Mouse (Mus musculus) layer of hippocampus, adult 9-11 months (tissue): ENCODE results near the gene Nppa.
"Not testable (repeated sequence)": the region's sequence is repeated elsewhere in the genome, so short reads cannot be mapped to it uniquely, and the experiment has no call there.

ENCODE experiments used
- DNase-seq: peaks from one replicate; pipeline ENCODE4 v3.0.0; 2022

The Nppa gene

GRCm38 (mm10) chr4:148012216-148012615 lies 11.7 kb downstream of the Nppa start:
- DNase-seq: no peak

- DNase-seq: no peak
These were observed 14.9 kb downstream of the Nppa start for GRCm38 (mm10) chr4:148015418-148015817.

GRCm38 (mm10) chr4:148016981-148017380 lies 16.5 kb downstream of the Nppa start:
- DNase-seq: no peak

GRCm38 (mm10) chr4:148018410-148018809 lies 17.9 kb downstream of the Nppa start:
- DNase-seq: no peak

- DNase-seq: no peak
These were observed 23.5 kb downstream of the Nppa start for GRCm38 (mm10) chr4:148024003-148024402.

- DNase-seq: no peak
These were observed 28.8 kb downstream of the Nppa start for GRCm38 (mm10) chr4:148029297-148029696.

GRCm38 (mm10) chr4:148030506-148030905 lies 30.0 kb downstream of the Nppa start:
- no peak for DNase-seq

GRCm38 (mm10) chr4:148033858-148034410 lies 33.4 kb downstream of the Nppa start:
- DNase-seq: no peak

- DNase-seq: no peak
These were observed 34.9 kb downstream of the Nppa start for GRCm38 (mm10) chr4:148035440-148035839.

- no peak for DNase-seq
These were observed 37.6 kb downstream of the Nppa start for GRCm38 (mm10) chr4:148038079-148038599.

GRCm38 (mm10) chr4:148038600-148039253 lies 38.2 kb downstream of the Nppa start, which contains the start of the genes Clcn6 and Mthfr:
Clcn6 (minus strand) TSS chr4:148038821.
Mthfr (plus strand) TSS chr4:148039077.
- DNase-seq: peak; percentile 100

- DNase-seq: peak; percentile 45
These were observed 38.9 kb downstream of the Nppa start for GRCm38 (mm10) chr4:148039254-148040028.

- no peak for DNase-seq
These were observed 39.7 kb downstream of the Nppa start for GRCm38 (mm10) chr4:148040029-148040830.

GRCm38 (mm10) chr4:148040933-148041610 lies 40.5 kb downstream of the Nppa start:
- DNase-seq: peak; percentile 66

- DNase-seq: no peak
These were observed 41.2 kb downstream of the Nppa start for GRCm38 (mm10) chr4:148041611-148042191.

GRCm38 (mm10) chr4:148043327-148043726 lies 42.8 kb downstream of the Nppa start:
- not testable (repeated sequence) for DNase-seq

GRCm38 (mm10) chr4:148044113-148044512 lies 43.6 kb downstream of the Nppa start:
- DNase-seq: no peak

- no peak for DNase-seq
These were observed 46.0 kb downstream of the Nppa start for GRCm38 (mm10) chr4:148046450-148047031.

- not testable (repeated sequence) for DNase-seq
These were observed 49.9 kb downstream of the Nppa start for GRCm38 (mm10) chr4:148050396-148050914.

- no peak for DNase-seq
These were observed 50.7 kb downstream of the Nppa start for GRCm38 (mm10) chr4:148051046-148051776.
